Mouse (Mus musculus) forebrain, embryonic 13.5 days (tissue): Measurements from ENCODE around the gene Rs1. TPM values are rescaled to one million over a fixed set of nuclear protein-coding genes. Genes with fewer than 3 reads are reported as not detected.

Source experiments
- ATAC-seq: fragments of 200-750 bp; cut with Nextera tagmentation; 2 replicates; pipeline ENCODE4 v1.8.0; 2017
- H3K27ac ChIP-seq: fragments of 300-500 bp; sonication (generic); 2 replicates; pipeline ENCODE4 v1.5.1; 2015; ENCODE audit warnings: inconsistent platforms, mild to moderate bottlenecking, moderate library complexity
- H3K27me3 ChIP-seq: fragments of 300-500 bp; sonication (generic); 2 replicates; pipeline ENCODE4 v1.6.1; 2015; ENCODE audit warnings: mild to moderate bottlenecking, inconsistent platforms
- H3K36me3 ChIP-seq: fragments of 300-500 bp; sonication (generic); 2 replicates; pipeline ENCODE4 v1.6.1; 2015; ENCODE audit warnings: mild to moderate bottlenecking, inconsistent platforms; ENCODE audit not compliant: poor library complexity, severe bottlenecking
- H3K4me1 ChIP-seq: fragments of 300-500 bp; sonication (generic); 2 replicates; pipeline ENCODE4 v1.6.1; 2015; ENCODE audit warnings: inconsistent platforms
- H3K4me2 ChIP-seq: fragments of 300-500 bp; sonication (generic); 2 replicates; pipeline ENCODE4 v1.6.1; 2015; ENCODE audit warnings: inconsistent platforms, mild to moderate bottlenecking, moderate library complexity
- H3K4me3 ChIP-seq: fragments of 300-500 bp; sonication (generic); 2 replicates; pipeline ENCODE4 v1.5.1; 2015; ENCODE audit warnings: mild to moderate bottlenecking, inconsistent platforms
- H3K9ac ChIP-seq: fragments of 300-500 bp; sonication (generic); 2 replicates; pipeline ENCODE4 v1.6.1; 2015; ENCODE audit warnings: mild to moderate bottlenecking, inconsistent platforms
- H3K9me3 ChIP-seq: fragments of 300-500 bp; sonication (generic); replicated peaks from 2 replicates; pipeline ENCODE4 v1.6.1; 2016; ENCODE audit warnings: inconsistent platforms
- WGBS: fragments of 180-500 bp; shearing (Covaris S2); methylation state at CpG from one replicate; pipeline ENCODE4 v1.1.7; 2015; 5-methylcytosine and 5-hydroxymethylcytosine counted together
- polyA plus RNA-seq: library from polyadenylated mRNA; unstranded; fragments of >200 nt; fragmentation: Nextera tagmentation; extraction: Ambion mirVana; gene quantifications from 2 replicates; pipeline ENCODE4 v1.2.1, GENCODE M21; 2015

The Rs1 gene
- polyA plus RNA-seq, 1 experiment from 2014 or later = 0.05 TPM

GRCm38 (mm10) chrX:160804409-160805150, 36.8 kb downstream of the Rs1 start:
- H3K36me3 ChIP-seq = no peaks in the 10 kb centered on the region
- H3K4me3 ChIP-seq = no peak overlapping the region
- H3K27me3 ChIP-seq = peaks cover 17% of the 10 kb centered on the region; the same call in 1 of the 2 replicates

GRCm38 (mm10) chrX:160808226-160808625, 40.4 kb downstream of the Rs1 start:
- WGBS = 72% methylated on average over 7 of the region's 7 CpGs
- H3K36me3 ChIP-seq = no peaks in the 10 kb centered on the region
- no peak for ATAC-seq
- H3K4me3 ChIP-seq = no peak overlapping the region
- H3K27ac ChIP-seq = no peak overlapping the region
- H3K9me3 ChIP-seq = no peaks in the 10 kb centered on the region
- 0 out of 2 replicates have a peak, but pooled peaks cover 15% of the 10 kb centered on the region for H3K27me3 ChIP-seq
- H3K9ac ChIP-seq = no peak overlapping the region
- H3K4me2 ChIP-seq = no peak overlapping the region
- H3K4me1 ChIP-seq = no peaks in the 10 kb centered on the region

More at GRCm38 (mm10) chrX:160804409-160805150, 36.8 kb downstream of the Rs1 start:
- Histone ChIP-seq H3K4me2 (no peak overlapping the region), H3K27ac (no peak overlapping the region), H3K4me1 (no peaks in the 10 kb centered on the region), H3K9me3 (no peaks in the 10 kb centered on the region), H3K9ac (no peak overlapping the region)
- no peak for ATAC-seq
- WGBS = 78% methylated on average over 4 of the region's 4 CpGs

Other genes starting within 250 kb of the Rs1 start
- 0.26 and 0.76 TPM in 2 replicates for gene Ppef1, start 32.2 kb upstream of the Rs1 start, polyA plus RNA-seq
- gene Gja6, start 139.0 kb downstream of the Rs1 start, polyA plus RNA-seq = 0.10 and 0.11 TPM in 2 replicates
- 4.3 and 4.8 TPM in 2 replicates for gene Cdkl5, start 226.7 kb downstream of the Rs1 start, polyA plus RNA-seq